Mouse (Mus musculus) lung, adult 2 months (tissue): Measurements from ENCODE around the gene Fli1.

ENCODE experiments used
- CTCF ChIP-seq: fragments of 200-500 bp; IDR thresholded peaks from 2 replicates; pipeline ENCODE4 v1.5.1; 2011; ENCODE audit warnings: mild to moderate bottlenecking, low read length, control low read depth; ENCODE audit not compliant: insufficient read depth
- POLR2A ChIP-seq: fragments of 200-500 bp; IDR thresholded peaks from 2 replicates; pipeline ENCODE4 v1.6.1; 2011; ENCODE audit warnings: low read depth, mild to moderate bottlenecking, control low read depth, low read length, borderline replicate concordance; ENCODE audit errors: extremely low read depth

DNA sequence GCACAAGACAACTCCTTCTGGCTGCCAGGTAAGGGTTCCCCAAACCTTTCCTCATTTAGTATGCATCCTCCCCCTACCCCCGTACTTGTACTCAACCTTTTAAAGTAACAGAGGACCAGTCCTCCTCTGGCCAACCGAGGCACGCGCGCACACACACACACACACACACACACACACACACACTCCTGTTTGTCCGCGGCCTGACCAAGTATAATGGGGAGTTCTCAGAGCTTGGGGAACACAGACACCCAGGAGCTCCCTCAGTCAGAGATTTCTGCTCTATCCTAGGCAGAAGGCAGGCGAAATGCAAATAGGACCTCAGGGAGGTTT is 134.0 kb downstream of the Fli1 start:
- TF ChIP-seq POLR2A: no peak
- no peak for TF ChIP-seq CTCF
